Mouse (Mus musculus): ENCODE measurements around the gene Ostn. TPM values are rescaled to one million over a fixed set of nuclear protein-coding genes. Genes with fewer than 3 reads are reported as not detected.
"Not testable (repeated sequence)": the region's sequence is repeated elsewhere in the genome, so short reads cannot be mapped to it uniquely, and the experiment has no call there.

Gene Ostn
- polyA plus RNA-seq (2016; fragmentation: Nextera tagmentation; extraction: Ambion mirVana), result not detected in 2 replicates

DNA sequence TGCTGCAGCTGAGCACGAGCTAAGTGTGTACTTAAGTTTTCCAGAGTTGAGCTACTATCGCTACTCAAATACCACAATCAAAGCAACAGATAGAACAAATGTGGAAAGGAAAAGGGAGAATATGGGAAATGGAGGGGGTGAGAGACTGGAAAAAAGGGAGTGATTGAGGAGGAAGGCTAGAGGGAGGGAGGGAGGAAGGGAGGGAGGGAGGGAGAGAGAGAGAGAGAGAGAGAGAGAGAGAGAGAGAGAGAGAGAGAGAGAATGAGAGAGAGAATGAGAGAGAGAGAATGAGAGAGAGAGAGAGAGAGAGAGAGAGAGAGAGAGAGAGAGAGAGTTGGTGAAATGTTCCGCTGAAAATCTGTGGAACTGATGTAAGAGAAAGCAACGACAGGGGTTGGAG lies at the start of gene Ostn:
Ostn (plus strand) TSS at position 301 of the 400 bp plus-strand sequence.
- not testable (repeated sequence) for H3K27me3 ChIP-seq; H3K9ac ChIP-seq; H3K4me1 ChIP-seq; H3K4me2 ChIP-seq; H3K36me3 ChIP-seq (replicated peaks); H3K27ac ChIP-seq; H3K9me3 ChIP-seq; H3K4me3 ChIP-seq (replicated peaks); ATAC-seq (ENCODE audit: low FRiP score)
- WGBS, result 78% methylated on average over 4 of the region's 4 CpGs

DNA sequence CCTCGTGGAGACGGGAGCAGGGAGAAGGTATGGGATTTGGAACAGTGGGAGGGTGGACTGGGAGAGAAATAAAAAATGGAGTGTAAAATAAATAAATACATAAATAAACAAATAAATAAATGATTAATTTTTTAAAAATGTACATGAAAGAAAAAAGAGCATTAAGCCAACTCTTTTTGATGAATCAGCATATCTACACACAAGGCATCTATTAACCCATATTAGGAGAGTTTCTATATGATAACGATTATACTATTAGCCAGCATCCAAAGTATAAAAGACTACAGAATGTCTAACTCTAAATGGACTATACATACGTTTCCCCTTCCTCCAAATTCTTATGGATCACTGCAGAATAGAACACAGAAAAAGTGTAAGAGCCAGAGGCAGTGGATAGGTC lies 38.5 kb upstream of the Ostn start:
- no peaks in the 10 kb centered on the region for H3K27me3 ChIP-seq
- WGBS, result 86% methylated on average over 4 of the region's 4 CpGs
- no peaks in the 10 kb centered on the region for H3K4me1 ChIP-seq
- H3K9ac ChIP-seq, result no peak overlapping the region
- H3K4me2 ChIP-seq, result no peak overlapping the region
- no peak overlapping the region for H3K4me3 ChIP-seq (replicated peaks)
- H3K36me3 ChIP-seq (replicated peaks), result no peaks in the 10 kb centered on the region
- ATAC-seq (ENCODE audit: low FRiP score), result no peak
- no peak overlapping the region for H3K27ac ChIP-seq
- no peaks in the 10 kb centered on the region for H3K9me3 ChIP-seq

GRCm38 (mm10) chr16:27287410-27287809 lies 19.9 kb upstream of the Ostn start:
- no peaks in the 10 kb centered on the region for H3K9me3 ChIP-seq
- no peaks in the 10 kb centered on the region for H3K27me3 ChIP-seq
- no peak overlapping the region for H3K4me3 ChIP-seq (replicated peaks)
- H3K9ac ChIP-seq, result no peak overlapping the region
- no peaks in the 10 kb centered on the region for H3K36me3 ChIP-seq (replicated peaks)
- H3K4me2 ChIP-seq, result no peak overlapping the region
- 91% methylated on average over 3 of the region's 3 CpGs for WGBS
- no peak for ATAC-seq (ENCODE audit: low FRiP score)
- H3K27ac ChIP-seq, result no peak overlapping the region
- H3K4me1 ChIP-seq, result no peaks in the 10 kb centered on the region

GRCm38 (mm10) chr16:27296508-27296907 lies 10.8 kb upstream of the Ostn start:
- ATAC-seq (ENCODE audit: low FRiP score), result no peak
- Histone ChIP-seq H3K4me1 (no peaks in the 10 kb centered on the region), H3K36me3 (replicated peaks) (no peaks in the 10 kb centered on the region), H3K27ac (no peak overlapping the region), H3K9me3 (no peaks in the 10 kb centered on the region), H3K9ac (no peak overlapping the region), H3K4me3 (replicated peaks) (no peak overlapping the region), H3K4me2 (no peak overlapping the region), H3K27me3 (no peaks in the 10 kb centered on the region)
- WGBS, result 94% methylated on average over 3 of the region's 3 CpGs

DNA sequence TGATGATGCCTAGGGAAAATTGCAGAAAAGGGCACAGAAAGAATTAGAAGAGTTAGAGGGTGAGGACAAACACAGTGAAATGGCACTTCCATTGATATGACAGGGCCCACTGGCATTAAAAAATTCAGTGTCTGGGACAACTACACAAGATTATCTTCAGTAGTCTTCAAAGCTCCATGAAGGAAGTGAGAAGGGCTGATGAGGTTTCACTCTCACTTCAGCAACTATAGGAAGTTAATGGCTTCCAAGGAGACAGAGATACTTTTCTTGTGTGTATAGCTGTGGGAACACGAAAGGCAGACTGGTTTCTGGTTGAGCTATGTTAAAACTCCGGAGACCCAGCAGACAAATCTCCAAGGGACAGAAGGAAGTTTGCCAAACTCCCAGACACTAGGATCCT lies 10.4 kb upstream of the Ostn start:
- Histone ChIP-seq H3K4me1 (no peaks in the 10 kb centered on the region), H3K4me3 (replicated peaks) (no peak overlapping the region), H3K27me3 (no peaks in the 10 kb centered on the region), H3K9ac (no peak overlapping the region), H3K36me3 (replicated peaks) (no peaks in the 10 kb centered on the region), H3K9me3 (no peaks in the 10 kb centered on the region), H3K4me2 (no peak overlapping the region), H3K27ac (no peak overlapping the region)
- 92% methylated on average over 2 of the region's 2 CpGs for WGBS
- ATAC-seq (ENCODE audit: low FRiP score), result no peak

DNA sequence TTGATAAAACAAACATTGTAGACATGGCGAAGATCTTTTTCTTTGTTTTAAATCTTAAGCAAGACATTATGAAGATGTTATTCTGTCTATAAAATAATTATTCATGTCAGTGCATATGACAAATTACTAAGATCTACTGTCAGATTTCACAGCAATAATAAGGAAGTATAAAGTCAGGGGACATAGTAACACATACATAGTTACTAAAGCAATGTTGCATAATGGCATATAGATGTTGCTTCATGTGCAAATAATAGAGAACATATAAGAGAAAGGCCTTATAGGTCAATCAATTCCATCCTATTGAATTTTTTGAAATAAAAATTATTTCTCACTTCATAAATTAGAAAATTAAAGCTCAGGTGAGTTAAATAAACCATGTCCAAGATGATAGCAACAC lies 11.8 kb downstream of the Ostn start:
- ATAC-seq (ENCODE audit: low FRiP score), result no peak
- Histone ChIP-seq H3K27ac (no peak overlapping the region), H3K9me3 (no peaks in the 10 kb centered on the region), H3K9ac (no peak overlapping the region), H3K4me2 (no peak overlapping the region), H3K4me3 (replicated peaks) (no peak overlapping the region), H3K4me1 (no peaks in the 10 kb centered on the region), H3K27me3 (no peaks in the 10 kb centered on the region), H3K36me3 (replicated peaks) (no peaks in the 10 kb centered on the region)
- WGBS, result 87% methylated on average over 1 of the region's 1 CpGs

DNA sequence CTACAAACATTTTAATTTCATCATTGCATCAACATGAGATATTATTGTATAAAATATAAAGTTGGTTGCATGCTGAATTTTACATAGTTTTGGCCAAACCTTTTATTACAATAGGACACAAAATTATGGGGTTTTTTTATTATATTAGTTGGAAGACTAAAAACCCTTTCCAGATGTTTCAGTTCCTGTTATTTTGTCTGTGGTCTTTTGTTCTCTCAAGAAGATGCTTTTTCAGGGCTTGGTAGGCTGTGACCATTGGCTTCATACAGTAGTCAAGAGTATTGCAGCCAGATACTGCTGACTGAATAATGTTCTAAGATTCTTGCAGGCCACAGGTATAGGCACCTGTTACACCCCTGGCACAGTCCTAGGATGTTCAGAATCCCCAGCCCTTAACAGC lies 14.8 kb downstream of the Ostn start:
- no peaks in the 10 kb centered on the region for H3K27me3 ChIP-seq
- H3K27ac ChIP-seq, result no peak overlapping the region
- no peak overlapping the region for H3K4me3 ChIP-seq (replicated peaks)
- H3K4me2 ChIP-seq, result no peak overlapping the region
- H3K36me3 ChIP-seq (replicated peaks), result no peaks in the 10 kb centered on the region
- no peaks in the 10 kb centered on the region for H3K9me3 ChIP-seq
- no peaks in the 10 kb centered on the region for H3K4me1 ChIP-seq
- H3K9ac ChIP-seq, result no peak overlapping the region
- no peak for ATAC-seq (ENCODE audit: low FRiP score)

GRCm38 (mm10) chr16:27326463-27326862 lies 19.2 kb downstream of the Ostn start:
- Histone ChIP-seq H3K9ac (no peak overlapping the region), H3K9me3 (no peaks in the 10 kb centered on the region), H3K36me3 (replicated peaks) (no peaks in the 10 kb centered on the region), H3K27me3 (no peaks in the 10 kb centered on the region), H3K27ac (no peak overlapping the region), H3K4me1 (no peaks in the 10 kb centered on the region), H3K4me2 (no peak overlapping the region), H3K4me3 (replicated peaks) (no peak overlapping the region)
- WGBS, result 97% methylated on average over 2 of the region's 2 CpGs
- no peak for ATAC-seq (ENCODE audit: low FRiP score)

DNA sequence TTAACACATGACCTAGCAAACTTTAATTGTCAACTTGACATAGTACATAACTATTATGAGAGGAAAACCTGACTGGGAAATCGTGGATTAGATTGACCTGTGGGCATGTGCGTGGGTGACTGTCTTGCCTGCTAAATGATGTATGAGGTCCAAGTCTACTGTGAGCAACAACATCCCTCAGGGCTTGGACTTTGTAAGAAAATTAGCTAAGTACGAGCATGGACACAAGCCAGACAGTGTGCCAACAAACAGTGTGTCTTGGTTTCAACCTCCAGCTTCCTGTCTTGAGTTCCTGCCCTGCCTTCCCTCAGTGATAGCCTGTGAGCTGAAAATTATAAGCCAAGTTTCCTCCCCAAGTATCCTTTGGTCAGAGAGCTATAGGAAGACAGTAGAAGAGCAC lies 40.2 kb downstream of the Ostn start:
- ATAC-seq (ENCODE audit: low FRiP score), result no peak
- no peak overlapping the region for H3K4me2 ChIP-seq
- H3K27ac ChIP-seq, result no peak overlapping the region
- 85% methylated on average over 3 of the region's 3 CpGs for WGBS
- H3K27me3 ChIP-seq, result no peaks in the 10 kb centered on the region
- H3K9me3 ChIP-seq, result no peaks in the 10 kb centered on the region
- H3K4me1 ChIP-seq, result no peaks in the 10 kb centered on the region
- H3K4me3 ChIP-seq (replicated peaks), result no peak overlapping the region
- H3K36me3 ChIP-seq (replicated peaks), result no peaks in the 10 kb centered on the region
- H3K9ac ChIP-seq, result no peak overlapping the region

DNA sequence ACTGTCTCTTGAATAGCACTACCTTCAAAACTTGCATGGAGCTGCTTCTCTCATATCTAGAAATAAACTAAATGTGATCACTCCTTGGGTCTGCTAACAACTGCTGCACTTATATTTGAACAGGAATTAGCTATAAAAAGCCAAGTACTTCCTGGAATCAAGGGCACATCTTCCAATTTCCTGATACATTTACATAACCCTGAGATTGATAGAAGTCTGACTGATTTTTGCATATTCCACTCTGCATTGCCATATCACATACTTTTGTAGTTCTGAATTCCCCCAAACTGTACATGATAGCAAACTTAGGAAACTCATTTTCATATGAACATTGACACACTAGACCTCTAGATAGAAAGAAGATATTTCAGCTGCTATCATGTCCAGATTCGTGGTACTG lies 41.1 kb downstream of the Ostn start:
- no peaks in the 10 kb centered on the region for H3K36me3 ChIP-seq (replicated peaks)
- H3K27ac ChIP-seq, result no peak overlapping the region
- H3K4me3 ChIP-seq (replicated peaks), result no peak overlapping the region
- H3K9me3 ChIP-seq, result no peaks in the 10 kb centered on the region
- H3K4me2 ChIP-seq, result no peak overlapping the region
- no peaks in the 10 kb centered on the region for H3K4me1 ChIP-seq
- 83% methylated on average over 1 of the region's 1 CpGs for whole genome bisulfite sequencing
- H3K9ac ChIP-seq, result no peak overlapping the region
- no peak for ATAC-seq (ENCODE audit: low FRiP score)
- H3K27me3 ChIP-seq, result no peaks in the 10 kb centered on the region

- 87% methylated on average over 2 of the region's 2 CpGs for WGBS
- no peak overlapping the region for H3K4me2 ChIP-seq
- no peak overlapping the region for H3K4me3 ChIP-seq (replicated peaks)
- H3K9ac ChIP-seq, result no peak overlapping the region
- H3K9me3 ChIP-seq, result no peaks in the 10 kb centered on the region
- H3K4me1 ChIP-seq, result no peaks in the 10 kb centered on the region
- no peak for ATAC-seq (ENCODE audit: low FRiP score)
- no peak overlapping the region for H3K27ac ChIP-seq
- no peaks in the 10 kb centered on the region for H3K36me3 ChIP-seq (replicated peaks)
- H3K27me3 ChIP-seq, result no peaks in the 10 kb centered on the region
Observed at GRCm38 (mm10) chr16:27349235-27349634, 41.9 kb downstream of the Ostn start.

GRCm38 (mm10) chr16:27349878-27350532 lies 42.7 kb downstream of the Ostn start:
- no peaks in the 10 kb centered on the region for H3K36me3 ChIP-seq (replicated peaks)
- no peak for ATAC-seq (ENCODE audit: low FRiP score)
- no peaks in the 10 kb centered on the region for H3K27me3 ChIP-seq
- no peak overlapping the region for H3K4me3 ChIP-seq (replicated peaks)
- H3K9ac ChIP-seq, result no peak overlapping the region
- no peak overlapping the region for H3K27ac ChIP-seq
- H3K4me1 ChIP-seq, result no peaks in the 10 kb centered on the region
- WGBS, result 90% methylated on average over 7 of the region's 7 CpGs
- H3K4me2 ChIP-seq, result no peak overlapping the region
- H3K9me3 ChIP-seq, result no peaks in the 10 kb centered on the region

DNA sequence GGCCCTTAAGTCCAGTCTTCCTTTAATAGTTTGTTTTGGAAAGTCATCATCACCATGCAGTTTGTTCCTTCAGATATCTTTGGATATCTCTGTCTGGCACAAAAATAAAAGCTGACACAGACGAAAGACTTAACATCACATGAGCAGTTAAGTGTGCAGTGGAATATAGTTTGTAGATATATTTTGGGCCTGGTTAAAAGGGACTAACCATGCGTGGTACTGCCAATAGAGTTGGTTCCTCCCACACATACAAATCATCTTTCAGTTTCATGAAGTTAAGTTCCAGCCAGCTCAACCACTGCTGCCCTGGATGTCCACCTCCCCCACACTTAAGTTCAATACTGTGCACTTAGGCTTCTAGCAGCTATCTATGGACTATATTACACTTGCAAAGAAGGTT lies 47.2 kb downstream of the Ostn start:
- Histone ChIP-seq H3K9me3 (no peaks in the 10 kb centered on the region), H3K36me3 (replicated peaks) (no peaks in the 10 kb centered on the region), H3K27me3 (no peaks in the 10 kb centered on the region), H3K9ac (no peak overlapping the region), H3K27ac (no peak overlapping the region), H3K4me1 (no peaks in the 10 kb centered on the region), H3K4me2 (no peak overlapping the region), H3K4me3 (replicated peaks) (no peak overlapping the region)
- no peak for ATAC-seq (ENCODE audit: low FRiP score)
- 86% methylated on average over 2 of the region's 2 CpGs for WGBS
